Mouse (Mus musculus) CD4-positive naive resting alpha-beta T cell, adult 76 days (primary cell): ENCODE data around the gene Oprl1. TPM values are rescaled to one million over a fixed set of nuclear protein-coding genes. Genes with fewer than 3 reads are reported as not detected.

ENCODE experiments used
- total RNA-seq: library from RNA; stranded (reverse); gene quantifications from one replicate; pipeline ENCODE4 v1.2.4, GENCODE M21; 2023

The Oprl1 gene
- total RNA-seq, result 0.62 TPM

GRCm38 (mm10) chr2:181714903-181715326 is at the start of gene Oprl1:
Gene Oprl1, plus strand, starts transcription at chr2:181715016.

GRCm38 (mm10) chr2:181671326-181671725 is 43.5 kb upstream of the Oprl1 start, which contains the start of gene Sox18:
Gene Sox18, minus strand, starts transcription at chr2:181671640.

GRCm38 (mm10) chr2:181679951-181680715 is 34.7 kb upstream of the Oprl1 start, which contains the start of gene Tcea2:
Gene Tcea2, plus strand, starts transcription at chr2:181680310.

GRCm38 (mm10) chr2:181693339-181694280 is 21.2 kb upstream of the Oprl1 start, which contains the start of gene Rgs19:
Gene Rgs19, minus strand, starts transcription at chr2:181693977.

GRCm38 (mm10) chr2:181698241-181698640 is 16.6 kb upstream of the Oprl1 start, which contains the start of gene Lkaaear1:
Gene Lkaaear1, minus strand, starts transcription at chr2:181698442.

GRCm38 (mm10) chr2:181763006-181763830 is 48.4 kb downstream of the Oprl1 start, which contains the start of gene Myt1:
Gene Myt1, plus strand, starts transcription at chr2:181763332.

Other genes with a start within 250 kb of the Oprl1 start
- not detected for gene Abhd16b, start 221.8 kb upstream of the Oprl1 start, total RNA-seq
- gene Tpd52l2, start 217.9 kb upstream of the Oprl1 start, total RNA-seq, result 94.1 TPM
- gene Dnajc5, start 194.5 kb upstream of the Oprl1 start, total RNA-seq, result 123 TPM
- gene Uckl1, start 130.1 kb upstream of the Oprl1 start, total RNA-seq, result 108 TPM
- 60.9 TPM for gene Prpf6, start 123.1 kb upstream of the Oprl1 start, total RNA-seq
- gene Zfp512b, start 122.2 kb upstream of the Oprl1 start, total RNA-seq, result 62.2 TPM
- 10.6 TPM for gene Samd10, start 115.8 kb upstream of the Oprl1 start, total RNA-seq
- not detected for gene Gm29797, start 58.0 kb upstream of the Oprl1 start, total RNA-seq
- not detected for gene Sox18, start 43.4 kb upstream of the Oprl1 start, total RNA-seq
- gene Tcea2, start 34.7 kb upstream of the Oprl1 start, total RNA-seq, result 20.5 TPM
- gene Rgs19, start 21.0 kb upstream of the Oprl1 start, total RNA-seq, result 90.7 TPM
- not detected for gene Lkaaear1, start 16.6 kb upstream of the Oprl1 start, total RNA-seq
- not detected for gene Myt1, start 48.3 kb downstream of the Oprl1 start, total RNA-seq
- 48.2 TPM for gene Pcmtd2, start 122.8 kb downstream of the Oprl1 start, total RNA-seq
- 12.3 TPM for gene Polr3k, start 149.3 kb downstream of the Oprl1 start, total RNA-seq